Mouse (Mus musculus): Measurements from ENCODE around the gene Rpl7a.

- TF ChIP-seq POLR2A (IDR thresholded peaks at IDR 0.05; ENCODE audit: low read depth, low read length) (no peak), CTCF (IDR thresholded peaks at IDR 0.05; ENCODE audit: extremely low read depth, insufficient read length, insufficient replicate concordance, low read depth, low read length) (peak; percentile 1; the same call in 1 of the 2 replicates)
Observed at GRCm38 (mm10) chr2:26956811-26957487, 46.4 kb downstream of the Rpl7a start.

All from small intestine, adult 2 months (tissue).